Mouse (Mus musculus) hindbrain, postnatal 0 days (tissue): ENCODE results near the gene Pcsk2. TPM values are rescaled to one million over a fixed set of nuclear protein-coding genes. Genes with fewer than 3 reads are reported as not detected.
A peak's percentile ranks its signal among the peaks of the same experiment; 100 is the strongest.

Source experiments
- ATAC-seq: fragments of 200-750 bp; cut with Nextera tagmentation; 2 replicates; pipeline ENCODE4 v1.8.0; 2017; ENCODE audit warnings: mild to moderate bottlenecking, moderate TSS enrichment, moderate library complexity
- DNase-seq: peaks from one replicate; pipeline ENCODE4 v3.0.0-alpha.2; 2015; ENCODE audit warnings: low spot score
- H3K27ac ChIP-seq: fragments of 300-500 bp; sonication (generic); 2 replicates; pipeline ENCODE4 v1.5.1; 2014; ENCODE audit warnings: mild to moderate bottlenecking
- H3K27me3 ChIP-seq: fragments of 300-500 bp; sonication (generic); 2 replicates; pipeline ENCODE4 v1.6.1; 2014; ENCODE audit warnings: low read length, mixed read lengths; ENCODE audit not compliant: insufficient read depth
- H3K36me3 ChIP-seq: fragments of 300-500 bp; sonication (generic); 2 replicates; pipeline ENCODE4 v1.6.1; 2014; ENCODE audit warnings: low read length, mixed read lengths; ENCODE audit not compliant: insufficient read depth
- H3K4me1 ChIP-seq: fragments of 300-500 bp; sonication (generic); 2 replicates; pipeline ENCODE4 v1.6.1; 2014; ENCODE audit warnings: antibody characterized with exemption, low read length, mixed read lengths; ENCODE audit not compliant: insufficient read depth
- H3K4me2 ChIP-seq: fragments of 300-500 bp; sonication (generic); 2 replicates; pipeline ENCODE4 v1.6.1; 2014; ENCODE audit warnings: low read depth, mild to moderate bottlenecking, low read length, moderate library complexity, mixed read lengths
- H3K4me3 ChIP-seq: fragments of 300-500 bp; sonication (generic); 2 replicates; pipeline ENCODE4 v1.5.1; 2014; ENCODE audit warnings: low read length
- H3K9ac ChIP-seq: fragments of 300-500 bp; sonication (generic); replicated peaks from 2 replicates; pipeline ENCODE4 v1.6.1; 2014; ENCODE audit warnings: mild to moderate bottlenecking, low read length, moderate library complexity, mixed read lengths
- H3K9me3 ChIP-seq: fragments of 300-500 bp; sonication (generic); 2 replicates; pipeline ENCODE4 v1.6.1; 2016; ENCODE audit warnings: low read length, mixed read lengths
- CTCF ChIP-seq: IDR thresholded peaks from 2 replicates; pipeline ENCODE4 v1.5.1; 2016; ENCODE audit warnings: antibody characterized with exemption, control low read depth, low read depth
- WGBS: fragments of 180-500 bp; shearing (Covaris S2); extraction: QIAGEN DNeasy Blood & Tissue Kit; methylation state at CpG from one replicate; pipeline ENCODE4 v1.1.7; 2014; 5-methylcytosine and 5-hydroxymethylcytosine counted together
- polyA plus RNA-seq: library from polyadenylated mRNA; unstranded; fragments of >200 nt; fragmentation: Nextera tagmentation; extraction: Ambion mirVana; gene quantifications from 2 replicates; pipeline ENCODE4 v1.2.1, GENCODE M21; 2015
- total RNA-seq: library from RNA; depleted of rRNA; stranded (reverse); fragments of >200 nt; gene quantifications from 2 replicates; pipeline ENCODE4 v1.2.3, GENCODE M21; 2014

Gene Pcsk2
- total and polyA plus RNA-seq, 2 experiments from 2014 or later: 26.5 to 45.4 TPM

DNA sequence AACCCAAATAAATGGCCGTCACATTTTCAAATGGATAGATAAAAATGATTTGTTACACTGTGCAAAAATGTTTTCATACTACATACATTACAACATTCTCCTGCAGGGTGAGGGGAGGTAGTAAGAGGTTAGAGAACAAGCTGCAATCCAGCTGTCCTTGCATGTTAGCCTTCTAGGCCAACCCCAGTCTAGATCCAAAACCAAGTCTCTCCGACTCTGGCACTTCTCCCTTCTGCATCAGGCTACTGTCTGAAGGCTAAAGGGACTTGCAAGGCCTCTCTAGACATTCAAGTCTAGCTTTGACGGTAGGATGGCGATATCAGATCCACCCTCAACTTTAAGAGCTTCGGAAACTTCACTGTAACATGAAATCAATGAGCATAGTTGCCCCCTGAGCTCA lies 196.5 kb downstream of the Pcsk2 start:
- ATAC-seq (no peak), DNase-seq (no peak)
- WGBS: 85% methylated on average over 5 of the region's 5 CpGs
- Histone ChIP-seq H3K4me3 (no peak overlapping the region), H3K4me2 (no peak overlapping the region), H3K27ac (no peak overlapping the region), H3K27me3 (no peaks in the 10 kb centered on the region), H3K36me3 (no peaks in the 10 kb centered on the region), H3K9ac (no peak overlapping the region), H3K4me1 (no peaks in the 10 kb centered on the region), H3K9me3 (no peaks in the 10 kb centered on the region)
- no peak for TF ChIP-seq CTCF

DNA sequence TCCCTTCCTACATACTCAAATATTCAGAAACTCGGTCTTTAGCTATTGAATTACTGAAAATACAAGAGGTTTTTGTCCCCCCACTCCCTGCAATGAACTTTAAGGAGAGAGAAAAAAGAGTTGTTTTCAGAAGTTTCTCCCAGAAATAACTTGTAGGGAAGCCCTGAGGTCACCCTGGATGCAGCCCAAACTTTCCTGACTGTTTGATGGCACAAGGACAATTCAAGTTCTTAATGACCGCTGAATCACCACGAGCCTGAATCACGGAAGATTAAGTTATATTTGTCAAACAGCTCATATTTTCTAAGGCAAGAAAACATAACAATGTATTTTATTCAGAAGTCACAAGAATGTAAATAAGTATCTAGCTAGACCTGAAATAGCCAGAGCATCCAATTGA lies 197.1 kb downstream of the Pcsk2 start:
- Histone ChIP-seq H3K27ac (no peak overlapping the region), H3K9me3 (no peaks in the 10 kb centered on the region), H3K4me2 (no peak overlapping the region), H3K4me1 (no peaks in the 10 kb centered on the region), H3K27me3 (no peaks in the 10 kb centered on the region), H3K36me3 (no peaks in the 10 kb centered on the region), H3K9ac (no peak overlapping the region), H3K4me3 (no peak overlapping the region)
- 67% methylated on average over 4 of the region's 4 CpGs for WGBS
- ATAC-seq (no peak), DNase-seq (no peak)
- TF ChIP-seq CTCF: no peak

DNA sequence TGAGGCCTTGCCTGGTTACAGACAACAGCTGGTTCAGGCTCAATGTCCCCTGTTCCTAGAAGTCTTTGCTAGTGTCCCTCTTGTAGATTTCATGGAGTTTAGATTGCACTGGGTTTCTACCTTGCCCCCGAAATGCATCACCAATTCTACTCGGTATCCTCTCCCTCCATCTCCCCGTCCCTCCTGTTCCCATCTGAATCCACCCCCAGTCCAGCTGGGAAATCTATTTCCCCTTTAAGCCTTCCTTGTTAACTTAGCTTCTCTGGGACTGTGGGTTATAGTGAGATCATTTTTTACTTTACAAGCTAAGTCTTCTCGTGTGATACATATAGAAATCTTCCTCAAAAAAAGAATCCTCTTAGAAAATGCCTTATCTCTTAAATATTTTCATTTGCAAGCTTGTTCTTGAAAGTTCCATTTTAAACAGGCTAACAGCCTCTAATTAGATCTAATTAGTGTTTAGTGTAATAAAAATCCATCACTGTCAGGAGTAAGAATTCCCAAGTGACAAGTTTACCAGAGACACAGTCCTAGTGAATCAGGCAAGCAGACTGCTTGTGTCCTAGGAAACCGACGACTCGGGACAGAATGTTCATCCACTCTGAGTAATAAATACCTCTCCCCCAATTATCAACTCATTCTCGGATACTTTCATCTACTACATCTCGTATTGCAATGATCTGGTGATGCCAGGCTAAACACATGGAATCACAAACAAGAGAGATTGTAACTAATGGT lies 206.3 kb downstream of the Pcsk2 start:
- no peak overlapping the region for H3K9ac ChIP-seq
- H3K4me1 ChIP-seq: no peaks in the 10 kb centered on the region
- no peak overlapping the region for H3K4me3 ChIP-seq
- ATAC-seq (peak; percentile 59; the same call in 1 of the 2 replicates), DNase-seq (peak; percentile 24)
- no peaks in the 10 kb centered on the region for H3K36me3 ChIP-seq
- no peak overlapping the region for H3K4me2 ChIP-seq
- WGBS: 59% methylated on average over 9 of the region's 9 CpGs
- no peak overlapping the region for H3K27ac ChIP-seq
- H3K9me3 ChIP-seq: no peaks in the 10 kb centered on the region
- no peak for TF ChIP-seq CTCF
- no peaks in the 10 kb centered on the region for H3K27me3 ChIP-seq

GRCm38 (mm10) chr2:143776448-143776847 lies 230.5 kb downstream of the Pcsk2 start:
- Histone ChIP-seq H3K9me3 (no peaks in the 10 kb centered on the region), H3K36me3 (no peaks in the 10 kb centered on the region), H3K27me3 (no peaks in the 10 kb centered on the region), H3K9ac (no peak overlapping the region), H3K4me1 (no peaks in the 10 kb centered on the region), H3K4me3 (no peak overlapping the region), H3K27ac (no peak overlapping the region), H3K4me2 (no peak overlapping the region)
- no peak for ATAC-seq
- peak; percentile 80 for DNase-seq
- WGBS: 4% methylated on average over 4 of the region's 4 CpGs
- TF ChIP-seq CTCF: peak; percentile 73

DNA sequence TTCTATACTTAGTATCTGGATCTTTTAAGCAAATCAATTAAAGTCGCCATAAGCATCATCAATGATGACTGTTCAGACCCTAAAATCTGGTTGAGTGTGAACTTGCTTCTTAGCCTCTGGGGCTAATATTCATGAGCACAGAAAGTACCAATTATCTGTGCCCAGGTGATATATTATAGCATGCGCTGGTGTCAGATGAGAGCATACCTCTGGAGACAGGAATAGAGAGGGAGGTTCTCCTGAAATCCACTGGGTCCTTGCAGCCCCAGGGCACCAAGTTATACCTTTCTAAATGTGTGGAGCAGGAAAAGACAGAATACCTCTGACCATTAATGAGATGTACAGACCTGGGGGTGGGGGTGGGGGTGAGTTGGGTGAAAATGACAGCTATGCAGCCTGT lies 234.4 kb downstream of the Pcsk2 start:
- DNase-seq: no peak
- Histone ChIP-seq H3K27me3 (no peaks in the 10 kb centered on the region), H3K9me3 (no peaks in the 10 kb centered on the region), H3K36me3 (no peaks in the 10 kb centered on the region), H3K4me1 (no peaks in the 10 kb centered on the region), H3K9ac (no peak overlapping the region), H3K27ac (no peak overlapping the region), H3K4me3 (no peak overlapping the region), H3K4me2 (no peak overlapping the region)
- ATAC-seq: peak; percentile 21; the same call in 1 of the 2 replicates
- no peak for TF ChIP-seq CTCF
- WGBS: 82% methylated on average over 2 of the region's 2 CpGs

DNA sequence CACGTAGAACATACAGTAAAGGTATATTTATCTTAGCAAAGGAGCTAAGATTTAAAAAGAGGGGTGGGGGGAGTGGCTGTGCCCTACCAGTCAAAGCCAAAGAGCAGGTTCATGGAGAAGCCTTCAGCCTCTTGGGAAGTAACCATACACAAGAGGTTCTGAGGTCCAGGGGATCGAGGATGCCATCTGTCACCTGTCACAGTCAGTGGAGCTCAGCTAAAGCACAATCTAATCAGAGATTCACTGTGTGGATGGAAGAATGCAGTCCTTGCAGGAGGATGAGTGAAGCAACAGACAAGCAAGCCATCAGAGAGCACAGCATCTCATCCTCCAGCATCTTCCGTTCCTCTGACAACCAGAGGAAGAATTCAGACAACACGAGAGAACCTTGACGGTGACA lies 244.0 kb downstream of the Pcsk2 start:
- Histone ChIP-seq H3K27ac (no peak overlapping the region), H3K9me3 (no peaks in the 10 kb centered on the region), H3K27me3 (no peaks in the 10 kb centered on the region), H3K9ac (no peak overlapping the region), H3K36me3 (no peaks in the 10 kb centered on the region), H3K4me1 (no peaks in the 10 kb centered on the region), H3K4me3 (no peak overlapping the region), H3K4me2 (no peak overlapping the region)
- WGBS: 78% methylated on average over 5 of the region's 5 CpGs
- TF ChIP-seq CTCF: no peak
- no peak for ATAC-seq
- no peak for DNase-seq

GRCm38 (mm10) chr2:143795858-143796257 lies 249.9 kb downstream of the Pcsk2 start:
- no peak overlapping the region for H3K4me2 ChIP-seq
- no peak overlapping the region for H3K9ac ChIP-seq
- WGBS: 90% methylated on average over 4 of the region's 4 CpGs
- ATAC-seq (no peak), DNase-seq (no peak)
- H3K36me3 ChIP-seq: no peaks in the 10 kb centered on the region; the same call in 1 of the 2 replicates
- H3K4me3 ChIP-seq: no peak overlapping the region
- no peaks in the 10 kb centered on the region for H3K27me3 ChIP-seq
- H3K4me1 ChIP-seq: no peaks in the 10 kb centered on the region
- no peak overlapping the region for H3K27ac ChIP-seq
- no peak for TF ChIP-seq CTCF
- H3K9me3 ChIP-seq: no peaks in the 10 kb centered on the region
